Mouse (Mus musculus) kidney, postnatal 36 days (tissue): ENCODE measurements around the gene Ttc30a2.

Source experiments
- DNase-seq, 2 experiments: peaks; one replicate each; pipeline ENCODE4 v3.0.0; 2021 to 2022; ENCODE audit warnings: mixed read lengths in 2 of 2

Ttc30a2 gene

DNA sequence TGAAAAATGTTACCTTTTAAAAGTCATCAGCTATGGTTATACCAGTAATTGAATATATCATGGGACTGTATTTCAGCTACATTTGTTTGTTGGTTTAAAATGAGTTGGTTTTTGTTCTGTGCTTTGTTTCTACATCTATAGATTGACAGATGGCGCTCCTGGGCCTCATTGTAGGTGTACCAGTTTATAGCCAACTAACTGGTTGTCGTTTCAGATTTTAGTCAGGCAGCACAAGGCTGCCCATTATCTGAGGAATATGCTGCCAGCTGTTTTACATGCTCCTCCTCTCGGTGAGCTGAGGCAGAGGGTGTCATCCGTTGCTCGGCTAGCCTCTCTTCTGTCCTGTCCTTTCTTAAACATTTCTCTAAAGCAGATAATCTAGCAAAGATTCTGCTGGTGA, 51.9 kb downstream of the Ttc30a2 start:
- DNase-seq = no peak
